Mouse (Mus musculus): ENCODE data around the gene Fam69a.
"Not testable (repeated sequence)": the region's sequence is repeated elsewhere in the genome, so short reads cannot be mapped to it uniquely, and the experiment has no call there.

Fam69a gene

DNA sequence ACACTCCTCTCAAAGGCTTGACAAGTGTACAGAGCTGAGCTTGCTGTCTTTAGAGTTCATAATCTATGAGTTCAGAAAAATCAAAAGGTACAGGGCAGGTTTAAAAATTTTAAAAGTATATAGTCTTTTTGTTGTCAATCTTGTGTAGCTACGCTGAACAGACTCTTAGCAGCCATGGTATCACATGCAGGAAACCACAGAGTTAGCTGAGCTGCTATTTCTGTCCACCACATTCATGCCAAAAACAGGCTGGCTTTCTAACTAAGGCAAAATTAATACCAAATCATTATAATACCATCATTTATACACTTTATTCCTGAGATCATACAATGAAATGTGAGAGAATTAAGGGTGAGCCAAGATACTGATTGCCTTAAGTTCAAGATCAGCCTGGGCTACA, 40.4 kb downstream of the Fam69a start:
- no peak for DNase-seq (ENCODE audit: low spot score in 2 of 2)

DNA sequence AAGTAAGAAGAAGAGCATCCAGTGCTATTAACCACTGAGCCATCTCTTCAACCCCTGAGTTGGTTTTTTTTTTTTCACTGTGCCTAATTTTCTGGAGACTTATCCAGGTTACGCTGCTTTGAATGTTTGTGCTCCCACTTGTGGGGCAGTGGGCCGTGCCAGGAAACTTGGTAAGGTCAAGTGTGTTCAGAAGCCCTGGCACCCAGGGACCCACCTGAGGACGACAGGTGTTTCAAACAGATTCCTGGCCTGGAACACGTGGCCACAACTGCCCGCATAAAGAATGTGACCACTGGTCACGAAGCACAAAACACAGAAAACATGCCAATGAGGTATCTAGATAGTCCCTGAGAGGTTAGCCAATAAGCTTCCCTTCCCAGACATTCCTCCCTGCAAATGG, 43.4 kb downstream of the Fam69a start:
- DNase-seq (ENCODE audit: low spot score in 2 of 2): no peak

DNA sequence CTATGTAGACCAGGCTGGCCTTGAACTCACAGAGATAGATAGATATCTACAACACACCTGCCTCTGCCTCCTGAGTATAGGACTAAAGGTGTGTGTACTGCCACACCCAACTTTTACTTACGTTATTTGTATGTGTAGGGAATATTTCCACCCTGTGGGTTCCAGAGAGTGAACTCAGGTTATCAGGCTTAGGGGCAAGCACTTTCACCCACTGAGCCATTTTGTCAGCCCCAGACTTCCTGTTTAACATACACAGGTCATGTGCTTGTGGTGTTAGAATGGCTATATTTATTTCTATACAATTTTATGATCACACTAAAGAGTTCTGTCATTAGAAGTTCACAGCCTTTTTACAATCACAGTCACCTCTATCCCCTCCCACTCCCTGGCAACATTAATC, 43.9 kb downstream of the Fam69a start:
- DNase-seq (ENCODE audit: low spot score in 2 of 2): no peak

DNA sequence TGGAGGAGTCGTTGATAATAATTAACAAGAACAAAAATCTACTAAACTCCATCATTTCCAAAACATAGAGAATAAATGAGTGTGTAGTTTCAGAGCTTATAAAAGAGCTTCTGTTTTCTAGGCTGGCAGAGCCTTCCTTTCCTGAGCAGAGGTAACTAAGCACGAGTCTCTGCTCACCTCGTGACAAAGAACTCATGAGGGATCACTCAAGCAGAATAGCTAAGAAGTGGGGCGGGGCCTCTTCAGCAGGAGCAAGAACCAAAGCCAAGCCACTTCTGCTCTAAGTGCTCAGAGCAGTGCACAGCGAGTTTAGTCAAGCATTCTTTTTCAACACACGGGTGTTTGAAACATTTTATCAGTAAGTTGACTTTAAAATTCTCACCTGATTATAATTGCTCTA, 45.7 kb downstream of the Fam69a start:
- DNase-seq (ENCODE audit: low spot score in 2 of 2): no peak

DNA sequence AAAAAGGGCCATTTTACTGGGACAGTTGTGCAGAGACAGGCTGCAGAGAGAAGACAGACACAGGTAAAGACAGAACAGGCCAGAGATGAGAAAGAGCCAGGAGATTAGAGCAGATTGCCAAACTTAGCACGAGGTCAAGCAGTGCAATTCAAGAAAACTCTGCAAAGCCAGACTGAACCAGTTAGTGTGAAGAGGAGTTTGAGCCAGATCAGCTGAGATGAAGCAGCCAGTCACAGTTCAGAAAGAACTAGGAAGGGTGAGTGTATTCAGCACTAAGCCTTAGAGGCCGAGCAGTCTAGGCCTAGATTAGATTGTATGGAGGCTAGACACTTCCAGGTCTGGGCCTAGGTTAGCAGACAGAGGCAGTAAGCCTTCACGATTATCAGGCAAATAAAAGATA, 47.2 kb downstream of the Fam69a start:
- DNase-seq (ENCODE audit: low spot score in 2 of 2): no peak

DNA sequence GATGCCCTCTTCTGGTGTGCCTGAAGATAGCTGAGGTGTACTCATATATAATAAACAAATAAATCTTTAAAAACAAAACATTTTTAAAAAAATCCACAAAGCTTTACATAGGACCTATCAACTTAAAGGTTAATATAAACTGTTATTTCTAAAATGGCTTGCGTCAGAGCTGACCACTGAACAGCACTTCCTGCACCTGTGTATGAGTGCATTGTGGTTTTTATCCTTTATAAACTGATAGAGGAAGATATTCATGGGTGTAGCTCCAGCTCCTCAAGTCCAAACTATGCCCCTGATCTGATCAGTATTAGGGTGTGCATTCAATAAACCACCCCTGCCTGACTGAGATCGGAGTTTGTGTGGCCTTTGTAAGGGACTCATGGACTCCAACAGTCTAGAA, 48.0 kb downstream of the Fam69a start:
- no peak for DNase-seq (ENCODE audit: low spot score in 2 of 2)

DNA sequence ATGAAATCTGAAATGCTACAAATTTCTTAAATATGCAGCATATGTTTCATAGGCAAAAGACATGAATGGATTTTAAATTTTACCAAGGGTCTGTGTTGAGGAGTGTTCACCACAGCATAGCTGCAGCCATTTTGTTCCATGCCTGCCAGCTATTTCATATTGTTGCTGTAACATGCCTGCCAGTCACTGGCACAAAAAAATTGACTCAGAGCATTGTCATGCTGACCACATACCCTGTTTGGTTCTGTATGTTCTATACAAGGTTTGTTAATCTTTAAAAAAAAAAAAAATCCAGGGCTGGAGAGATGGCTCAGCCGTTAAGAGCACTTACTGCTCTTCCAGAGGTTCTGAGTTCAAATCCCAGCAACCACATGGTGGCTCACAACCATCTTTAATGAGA, 48.4 kb downstream of the Fam69a start:
- not testable (repeated sequence) for DNase-seq (ENCODE audit: low spot score in 2 of 2)

DNA sequence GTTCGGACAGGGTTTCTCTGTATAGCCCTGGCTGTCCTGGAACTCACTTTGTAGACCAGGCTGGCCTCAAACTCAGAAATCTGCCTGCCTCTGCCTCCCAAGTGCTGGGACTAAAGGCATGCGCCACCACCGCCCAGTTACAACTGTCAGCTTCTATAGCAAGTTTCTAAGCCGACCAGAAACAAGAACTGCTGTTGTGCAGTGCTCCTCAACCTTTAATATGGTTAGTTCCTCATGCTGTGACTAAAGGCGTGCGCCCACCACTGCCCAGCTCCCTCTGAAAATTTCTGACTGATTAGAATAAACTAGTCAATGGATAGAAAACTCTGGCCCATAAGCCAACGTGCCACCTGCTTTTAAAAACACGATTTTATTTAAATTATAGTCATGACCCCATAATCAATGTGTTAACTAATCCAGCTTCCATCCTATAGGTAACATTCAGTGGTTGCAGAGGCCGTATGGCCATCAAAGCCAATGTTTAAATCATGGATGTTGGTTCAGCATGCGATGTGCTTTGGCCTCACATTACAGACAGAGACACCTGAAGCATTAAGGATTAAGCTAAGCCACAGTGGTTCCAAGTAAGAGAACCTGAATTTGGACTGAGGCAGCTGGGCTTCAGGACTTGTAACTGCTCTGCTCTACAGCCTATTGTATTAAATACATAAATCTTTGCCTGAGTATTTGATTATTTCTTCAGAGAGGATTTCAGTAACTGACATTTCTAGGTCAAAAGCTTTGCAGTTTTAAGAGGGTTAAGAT, 50.1 kb downstream of the Fam69a start:
- no peak for DNase-seq (ENCODE audit: low spot score in 2 of 2)

DNA sequence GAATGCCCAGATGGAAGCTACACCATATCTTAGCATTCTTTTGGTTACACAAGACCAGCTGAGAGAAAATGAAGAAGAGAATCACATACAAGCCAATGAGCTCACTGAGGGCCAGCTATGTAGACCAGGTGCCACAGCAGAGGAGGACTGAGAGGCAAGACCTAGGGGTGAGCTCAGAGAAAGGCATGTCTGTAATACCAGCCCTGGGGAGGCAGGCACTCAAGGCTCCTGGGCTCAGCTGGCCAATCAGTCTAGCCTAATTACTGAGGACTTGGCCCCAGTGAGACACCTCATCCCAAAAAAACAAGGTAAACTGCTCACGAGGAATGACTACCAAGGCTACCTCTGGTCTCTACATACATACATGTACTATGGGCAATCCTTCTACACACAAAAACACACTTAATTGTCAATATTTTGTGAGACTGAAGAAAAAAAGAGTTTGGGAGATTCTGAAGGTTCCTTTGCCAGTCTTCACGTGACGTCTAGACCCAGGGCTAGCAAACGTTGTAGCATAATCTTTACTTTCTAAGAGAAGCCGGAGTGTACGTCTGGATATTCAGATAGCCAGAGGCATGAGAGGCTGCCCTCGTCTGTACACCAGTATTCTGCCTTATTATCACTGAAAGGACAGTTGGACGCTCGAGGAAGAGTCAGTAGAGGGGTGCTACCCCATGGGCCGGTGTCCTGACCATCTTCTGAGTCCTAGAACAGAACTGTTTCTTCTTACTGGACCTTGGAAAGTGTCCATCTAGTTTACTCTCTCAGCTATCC, 51.9 kb downstream of the Fam69a start:
- no peak for DNase-seq (ENCODE audit: low spot score in 2 of 2)

DNA sequence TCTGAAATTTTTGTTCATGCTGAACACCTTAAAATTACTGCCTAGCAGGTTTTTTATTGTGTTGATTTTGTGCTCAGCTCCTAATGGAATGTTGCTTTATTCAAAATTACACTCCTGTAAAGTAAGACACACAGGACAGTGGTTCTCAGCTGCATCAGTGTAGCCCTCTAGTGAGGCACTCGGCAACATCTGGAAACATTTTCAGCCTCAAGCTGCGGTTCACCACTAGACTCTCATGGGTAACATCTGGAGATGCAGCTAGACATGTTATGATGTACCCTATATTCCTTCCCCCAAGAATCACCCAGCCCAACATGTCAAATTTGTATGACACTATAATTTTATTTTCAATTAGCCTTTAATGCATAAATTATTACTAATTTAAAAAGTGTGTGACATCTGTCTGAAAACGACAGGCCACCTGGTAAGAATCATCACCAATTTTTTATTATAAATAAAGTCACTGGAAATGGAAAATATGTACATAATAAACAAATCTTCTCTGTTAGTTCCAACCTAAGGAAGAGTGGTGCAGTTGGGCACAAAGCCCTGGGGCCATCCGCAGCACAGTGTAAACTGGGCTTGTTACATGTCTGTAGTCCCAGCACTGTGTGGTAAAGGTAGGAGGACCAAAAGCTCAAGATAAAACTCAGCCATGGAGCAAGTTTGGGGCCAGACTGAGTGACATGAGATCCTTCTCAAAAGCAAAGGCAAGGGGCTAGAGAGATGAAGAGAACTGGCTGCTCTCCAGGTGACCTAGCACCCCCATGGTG, 53.5 kb downstream of the Fam69a start:
- no peak for DNase-seq (ENCODE audit: low spot score in 2 of 2)

DNA sequence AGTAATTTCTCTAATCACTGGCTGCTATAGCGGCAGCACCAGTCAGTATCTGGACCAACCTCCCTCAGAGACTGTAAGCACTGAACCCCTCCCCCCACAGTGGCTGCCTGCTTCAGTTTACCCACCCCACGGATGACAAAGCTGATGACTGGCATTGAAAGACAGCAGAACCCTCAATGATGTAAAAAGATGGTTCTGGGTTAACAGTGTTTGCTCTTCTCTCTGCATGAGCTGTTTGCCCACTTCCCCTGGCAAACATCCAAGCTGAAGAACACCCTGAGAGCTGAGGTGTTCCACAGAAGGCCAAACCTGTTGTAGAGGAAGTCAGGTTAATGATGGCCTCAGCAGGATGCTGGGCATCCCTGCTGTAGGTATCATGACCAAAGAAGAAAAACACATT, 54.3 kb downstream of the Fam69a start:
- no peak for DNase-seq (ENCODE audit: low spot score in 2 of 2)

DNA sequence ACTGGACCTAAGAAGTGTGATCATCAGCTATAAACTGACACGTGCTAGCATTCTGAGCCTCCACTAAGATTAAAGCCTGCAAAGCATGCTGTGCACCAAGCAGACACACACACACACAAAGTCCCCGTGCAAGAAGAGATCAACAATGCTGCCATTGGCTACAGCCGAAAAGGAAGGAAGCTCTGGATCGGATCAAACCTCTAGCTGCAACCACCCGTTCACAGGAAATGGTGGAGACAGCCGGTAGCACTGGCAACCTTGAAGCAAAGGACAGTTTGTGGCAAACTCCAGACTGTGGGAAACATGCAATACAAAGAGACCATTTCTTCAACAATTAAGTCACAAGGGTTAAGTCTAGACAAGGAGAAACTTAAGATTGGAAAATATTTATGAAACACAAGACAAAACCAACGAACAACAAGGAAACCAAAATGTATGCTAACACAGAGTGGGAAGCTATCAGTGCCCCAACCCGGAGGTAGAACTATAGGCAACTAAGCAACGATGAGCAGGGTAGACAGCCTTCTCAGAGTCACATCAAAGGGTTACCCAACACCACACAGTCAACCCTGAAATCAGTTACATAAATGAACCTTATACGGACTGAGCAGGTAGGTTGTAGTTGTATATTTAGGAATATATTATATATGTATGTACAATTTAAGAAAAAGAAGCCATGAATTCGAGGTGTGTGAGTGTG, 60.2 kb downstream of the Fam69a start:
- no peak for DNase-seq (ENCODE audit: low spot score in 2 of 2)

DNA sequence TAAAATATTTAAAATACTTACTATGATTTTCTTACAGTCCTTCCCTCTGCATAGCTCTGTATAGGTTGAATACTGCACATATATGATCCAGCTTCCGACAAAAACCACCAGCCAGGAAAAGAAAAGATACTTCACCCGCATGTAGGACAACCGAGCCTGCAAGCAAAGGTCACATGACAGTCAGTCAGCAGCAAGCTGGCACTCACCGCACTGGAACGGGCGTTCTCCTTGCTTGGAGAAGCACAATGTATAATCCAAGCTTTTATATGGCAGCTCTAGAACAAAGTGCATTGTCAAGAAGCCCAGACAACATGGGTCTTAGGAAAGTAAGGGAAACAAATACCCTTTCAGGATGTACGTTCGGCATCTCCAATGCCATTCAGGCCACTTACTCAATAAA, 62.3 kb downstream of the Fam69a start:
- no peak for DNase-seq (ENCODE audit: low spot score in 2 of 2)

DNA sequence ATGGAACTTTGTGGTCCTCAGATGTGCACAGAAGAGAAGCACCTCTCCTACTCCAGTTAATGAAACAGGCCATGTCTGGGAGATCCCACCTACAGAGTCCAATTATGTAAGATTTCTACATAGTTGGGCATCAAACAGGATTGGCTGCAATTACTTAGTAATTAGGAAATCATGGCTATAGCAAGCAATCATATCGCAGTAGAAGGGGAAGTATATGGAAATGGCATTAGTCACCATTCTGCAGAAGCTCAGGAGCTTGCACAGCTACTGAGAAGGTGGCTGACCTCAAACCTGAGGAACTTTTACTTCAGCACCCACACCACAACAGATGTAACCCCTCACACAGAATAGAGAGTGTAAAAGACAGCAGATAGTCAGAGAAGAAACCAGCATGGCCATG, 64.0 kb downstream of the Fam69a start:
- no peak for DNase-seq (ENCODE audit: low spot score in 2 of 2)

DNA sequence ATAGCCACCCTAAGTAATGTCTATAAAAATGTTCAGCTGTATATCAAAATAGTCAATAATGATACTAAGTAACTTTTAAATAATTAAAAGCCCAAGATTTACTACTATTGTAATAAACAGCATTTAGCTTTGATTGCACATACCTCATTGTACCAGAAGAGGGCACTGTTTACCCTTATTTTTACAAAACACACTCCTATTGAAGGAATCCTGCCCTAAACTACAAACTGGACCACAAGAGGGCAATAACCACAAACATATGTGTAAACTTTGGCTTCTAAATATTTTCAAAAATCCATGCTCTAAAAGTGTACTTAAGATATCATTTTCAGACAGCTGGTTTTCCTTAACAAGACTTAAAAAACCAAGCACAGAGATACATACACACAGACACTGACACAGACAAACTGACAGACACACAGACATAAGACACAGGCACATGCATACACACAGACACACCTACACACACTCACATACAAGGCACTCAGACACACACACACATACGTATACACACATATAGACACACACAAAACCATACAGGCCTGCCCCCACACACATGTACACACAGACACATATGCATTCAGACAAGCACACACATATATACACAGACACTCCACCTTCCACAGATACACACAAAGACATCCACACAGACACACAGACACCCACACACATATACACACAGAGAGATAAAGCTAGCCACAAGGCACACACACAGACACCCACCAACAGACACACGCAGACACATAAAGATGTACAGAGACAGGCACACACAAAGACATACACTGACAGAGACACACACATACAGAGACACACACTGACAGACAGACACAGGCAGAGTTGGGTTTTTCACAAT, 65.3 kb downstream of the Fam69a start:
- no peak for DNase-seq (ENCODE audit: low spot score in 2 of 2)

DNA sequence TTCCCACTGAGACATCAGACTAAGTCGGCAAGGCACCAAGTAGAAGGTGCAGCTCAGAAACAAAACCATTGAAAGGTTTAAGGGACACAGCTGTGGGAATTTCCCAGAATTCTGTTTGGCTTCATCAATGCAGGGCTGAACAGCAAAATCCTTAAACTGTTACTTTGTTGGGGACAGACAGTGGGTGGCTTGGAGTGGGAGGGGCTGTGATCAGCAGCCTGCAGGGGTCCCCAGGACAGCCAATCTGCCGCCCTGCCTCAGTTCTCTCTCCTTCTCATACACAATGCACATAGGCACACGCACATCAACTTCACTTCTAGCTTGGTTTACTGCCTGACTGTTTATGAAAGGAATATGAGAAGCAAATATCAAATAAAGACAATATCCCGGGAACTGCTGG, 71.6 kb downstream of the Fam69a start:
- no peak for DNase-seq (ENCODE audit: low spot score in 2 of 2)

DNA sequence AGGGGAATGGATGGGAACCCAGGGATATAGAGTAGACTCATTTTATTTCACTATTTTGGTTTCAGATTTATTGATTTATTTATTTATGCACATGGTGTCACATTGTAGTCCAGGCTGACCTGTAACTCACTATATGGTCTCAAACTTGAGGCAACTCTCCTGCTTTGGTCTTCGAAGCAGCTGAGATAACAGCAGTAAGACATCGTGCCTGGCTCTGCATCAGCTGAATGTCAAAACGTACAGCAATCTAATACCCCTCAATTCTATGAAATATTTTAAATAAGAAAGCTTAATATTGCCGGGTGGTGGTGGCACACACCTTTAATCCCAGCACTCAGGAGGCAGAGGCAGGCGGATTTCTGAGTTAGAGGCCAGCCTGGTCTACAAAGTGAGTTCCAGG, 75.9 kb downstream of the Fam69a start:
- no peak for DNase-seq (ENCODE audit: low spot score in 2 of 2)

DNA sequence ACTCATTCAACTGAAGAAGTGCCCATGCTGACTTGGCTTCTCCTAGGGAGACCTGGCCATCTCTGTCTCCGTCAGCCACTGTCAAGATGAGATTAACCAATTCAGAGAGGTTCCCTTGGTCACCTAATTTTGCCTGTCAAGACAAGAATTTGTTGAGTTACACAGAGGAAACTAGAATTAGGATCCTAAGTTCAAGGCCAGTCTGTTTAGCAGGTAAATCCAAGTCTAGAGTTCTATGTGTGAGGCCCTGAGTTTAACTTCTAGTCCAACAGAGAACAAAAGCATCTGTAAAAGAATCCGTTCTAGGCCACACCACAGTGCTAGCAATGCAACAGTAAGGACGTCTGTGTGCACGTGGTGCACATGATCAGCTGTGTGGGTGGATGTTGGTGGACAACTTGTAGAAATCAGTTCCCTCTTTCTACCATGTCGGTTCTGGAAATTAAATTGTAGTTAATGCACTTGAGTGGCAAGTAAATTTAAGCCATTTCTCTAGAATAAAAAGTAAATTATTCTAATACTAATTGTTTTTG, 76.7 kb downstream of the Fam69a start:
- DNase-seq (ENCODE audit: low spot score in 2 of 2): no peak

DNA sequence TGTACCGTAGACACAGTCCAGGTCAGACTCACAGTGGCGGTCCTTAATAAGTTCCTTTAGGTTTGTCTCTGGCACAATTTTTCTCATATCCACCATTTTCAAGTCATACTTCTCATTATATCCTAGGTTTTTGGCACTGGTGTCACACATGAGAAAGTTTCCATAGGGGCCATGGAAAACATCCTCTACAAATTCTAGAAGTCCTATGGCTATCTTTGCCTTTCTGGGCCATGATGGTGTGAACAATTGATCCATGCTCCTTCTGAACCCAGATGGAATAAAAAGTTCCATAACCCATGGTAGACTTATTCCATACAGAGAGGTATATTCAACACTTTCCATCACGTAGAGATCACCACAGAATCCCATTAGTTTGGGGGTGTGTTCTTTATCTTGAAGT, 77.2 kb downstream of the Fam69a start:
- no peak for DNase-seq (ENCODE audit: low spot score in 2 of 2)

DNA sequence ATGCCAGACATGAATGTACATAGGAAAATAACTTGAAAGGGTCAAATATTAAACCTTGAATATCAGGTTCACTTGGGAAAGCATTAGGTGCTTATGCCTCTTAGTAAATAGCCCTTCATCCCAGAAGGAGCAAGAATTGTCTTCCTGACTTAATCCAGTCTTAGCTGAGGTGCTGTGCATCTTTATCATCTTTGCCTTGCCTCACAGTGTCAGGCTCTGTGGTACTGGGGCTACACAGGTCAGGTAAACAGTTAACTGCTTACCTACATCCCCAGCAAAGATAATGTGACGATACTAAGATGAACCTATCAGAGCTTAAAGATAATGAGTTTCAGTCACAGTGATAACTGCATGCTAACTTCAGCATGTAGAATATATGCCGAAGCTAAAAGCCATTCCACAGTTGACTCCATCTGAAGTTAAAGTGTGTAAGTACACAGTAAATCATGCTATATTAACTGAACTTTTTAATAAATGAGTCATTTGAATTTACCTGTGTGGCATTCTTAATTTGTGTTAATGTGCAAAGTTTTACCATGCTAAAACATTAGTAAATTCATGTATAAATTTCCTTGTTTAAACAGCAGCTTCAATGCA, 78.3 kb downstream of the Fam69a start:
- no peak for DNase-seq (ENCODE audit: low spot score in 2 of 2)
